Mouse (Mus musculus) cortical plate, adult 2 months (tissue): Measurements from ENCODE around the gene Gm8113. TPM values are rescaled to one million over a fixed set of nuclear protein-coding genes. Genes with fewer than 3 reads are reported as not detected.

Source experiments
- polyA plus RNA-seq: library from polyadenylated mRNA; depleted of rRNA; stranded (reverse); fragments of >200 nt; gene quantifications from 2 replicates; pipeline ENCODE4 v1.2.3, GENCODE M21; 2012; rRNA removed

Gm8113 gene
- polyA plus RNA-seq, 1 experiment = 0.29 TPM

Other genes with a start within 250 kb of the Gm8113 start
- not detected in 2 replicates for gene Gm8165, start 248.2 kb upstream of the Gm8113 start, polyA plus RNA-seq
- gene Gm7324, start 227.6 kb upstream of the Gm8113 start, polyA plus RNA-seq = 0.29 and 0.44 TPM in 2 replicates
- gene Gm16506, start 197.9 kb upstream of the Gm8113 start, polyA plus RNA-seq = not detected in 2 replicates
- gene Gm6526, start 177.5 kb upstream of the Gm8113 start, polyA plus RNA-seq = not detected in 2 replicates
- not detected in 2 replicates for gene Gm8180, start 140.6 kb upstream of the Gm8113 start, polyA plus RNA-seq
- gene Ear1, start 49.9 kb upstream of the Gm8113 start, polyA plus RNA-seq = not detected in 2 replicates
- not detected in 2 replicates for gene Ear10, start 1.8 kb upstream of the Gm8113 start, polyA plus RNA-seq
- gene Ang5, start 31.7 kb downstream of the Gm8113 start, polyA plus RNA-seq = not detected in 2 replicates
- gene Ang6, start 76.9 kb downstream of the Gm8113 start, polyA plus RNA-seq = not detected in 2 replicates
- 0.53 and 0.54 TPM in 2 replicates for gene Ear2, start 177.3 kb downstream of the Gm8113 start, polyA plus RNA-seq
- gene Gm3327, start 198.5 kb downstream of the Gm8113 start, polyA plus RNA-seq = not detected in 2 replicates